Mouse (Mus musculus) left cerebral cortex, adult 18-20 months (tissue): ENCODE measurements around the gene Gm20806. TPM values are rescaled to one million over a fixed set of nuclear protein-coding genes. Genes with fewer than 3 reads are reported as not detected.
"Not testable (repeated sequence)": the region's sequence is repeated elsewhere in the genome, so short reads cannot be mapped to it uniquely, and the experiment has no call there.

Source experiments
- DNase-seq, 2 experiments: peaks; one replicate each; pipeline ENCODE4 v3.0.0; 2021 to 2022; ENCODE audit warnings: low spot score in 2 of 2, mixed read lengths in 1 of 2
- long read RNA-seq, 2 experiments: library from polyadenylated mRNA; stranded (forward); transcript quantifications; one replicate each; pipeline ENCODE4 v2.0.0; 2021
- total RNA-seq, 2 experiments: library from RNA; stranded (reverse); gene quantifications; 2 replicates each; pipeline ENCODE4 v1.2.3; 2021

Gm20806 gene
- not detected for total RNA-seq
- long read RNA-seq, experiment 1, result 0 reads
- long read RNA-seq, experiment 2, result 0 reads

DNA sequence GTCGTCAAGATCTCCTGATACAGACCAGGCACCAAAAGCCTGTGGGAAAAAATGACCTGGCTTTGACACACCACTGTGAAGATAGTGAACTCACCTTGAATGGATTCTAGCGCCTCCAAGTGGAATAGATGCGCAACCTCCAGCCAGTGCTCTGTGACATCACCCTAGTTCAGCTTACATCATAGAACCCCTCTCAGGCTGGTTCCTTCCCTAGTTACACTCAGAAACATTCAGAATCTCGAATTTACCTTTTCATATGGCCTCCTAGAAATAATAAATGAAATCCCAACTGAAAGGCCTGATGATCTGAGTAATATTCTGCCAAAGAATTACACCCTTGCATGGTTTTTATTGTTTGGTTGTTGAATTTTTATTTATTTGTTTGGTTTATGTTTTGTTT lies at the start of gene Gm20806:
Gene Gm20806 (minus strand): TSS at position 101 of the 400 bp plus-strand sequence.
- DNase-seq, result not testable (repeated sequence)
